Mouse (Mus musculus) left cerebral cortex, adult 2 months (tissue): ENCODE measurements around the gene Lrfn1. TPM values are rescaled to one million over a fixed set of nuclear protein-coding genes. Genes with fewer than 3 reads are reported as not detected.
A peak's percentile ranks its signal among the peaks of the same experiment; 100 is the strongest.
"Not testable (repeated sequence)": the region's sequence is repeated elsewhere in the genome, so short reads cannot be mapped to it uniquely, and the experiment has no call there.

ENCODE experiments used
- DNase-seq, 2 experiments: peaks; one replicate each; pipeline ENCODE4 v3.0.0; 2021 to 2022; ENCODE audit warnings: low spot score in 2 of 2, mixed read lengths in 1 of 2; ENCODE audit errors: extremely low spot score in 1 of 2
- H3K27ac ChIP-seq: fragments of 200-600 bp; 2 replicates; pipeline ENCODE4 v1.8.1; 2022
- H3K4me3 ChIP-seq: fragments of 200-600 bp; 2 replicates; pipeline ENCODE4 v1.8.1; 2022
- CTCF ChIP-seq: fragments of 200-600 bp; IDR thresholded peaks from 2 replicates; pipeline ENCODE4 v1.8.1; 2022; ENCODE audit warnings: antibody characterized with exemption, mild to moderate bottlenecking, moderate library complexity
- intact Hi-C: fragments of 180-260 bp; cut with DNase I; formaldehyde crosslinking; loops from one replicate; pipeline ENCODE4 v1.15.1; 2025
- total RNA-seq, 2 experiments: library from RNA; stranded (reverse); gene quantifications; 2 replicates each; pipeline ENCODE4 v1.2.3; 2021

Lrfn1 gene
- total RNA-seq, 2 experiments from 2014 or later = 96.7 to 105 TPM

DNA sequence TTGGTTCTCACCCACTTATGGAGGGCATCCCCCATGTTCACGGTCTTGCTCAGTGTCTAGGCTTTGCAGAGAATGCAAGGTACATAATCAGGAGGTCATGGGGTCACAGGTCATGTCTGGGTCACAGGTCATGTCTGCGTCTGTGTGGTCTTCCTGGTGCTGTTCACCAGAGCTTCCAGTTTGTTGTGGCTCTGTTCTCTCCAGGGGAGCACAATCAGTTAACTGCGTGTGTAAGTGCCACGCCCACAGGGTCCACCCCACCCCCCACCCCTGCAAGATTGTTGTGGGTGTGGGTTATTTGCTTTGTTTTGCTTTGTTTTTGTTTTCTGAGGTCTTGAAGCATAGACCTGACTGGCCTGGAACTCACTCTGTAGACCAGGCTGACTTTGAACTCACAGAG, 32.4 kb downstream of the Lrfn1 start:
- no peak overlapping the region for H3K27ac ChIP-seq
- intact Hi-C loops = no loop called here
- no peak for TF ChIP-seq CTCF
- no peak for DNase-seq
- H3K4me3 ChIP-seq = no peak overlapping the region

DNA sequence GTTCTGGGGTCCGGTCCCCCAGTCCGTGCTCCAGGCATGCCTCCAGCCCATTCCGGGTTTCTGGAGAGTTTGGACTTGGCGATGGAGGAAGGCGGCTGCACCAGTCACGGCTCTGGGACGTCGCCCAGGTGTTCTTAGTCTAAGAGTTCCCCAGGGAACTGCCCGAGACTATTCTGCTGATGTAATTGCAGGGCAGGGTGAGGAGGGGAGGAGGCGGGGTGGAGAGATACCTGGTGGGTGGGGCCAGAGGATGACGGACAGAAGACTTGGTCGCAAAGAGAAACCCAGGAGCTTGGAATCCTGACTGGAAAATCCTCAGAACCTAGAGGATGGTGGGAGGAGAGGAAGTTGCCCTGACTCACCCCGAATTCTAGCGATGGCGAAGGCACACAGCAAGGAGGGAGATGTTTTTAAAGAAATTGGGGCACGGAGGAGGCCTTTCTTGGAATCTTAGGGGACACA, 36.3 kb downstream of the Lrfn1 start:
- Histone ChIP-seq H3K27ac (peak overlapping the region; percentile 73), H3K4me3 (peak overlapping the region; percentile 36)
- no peak for TF ChIP-seq CTCF
- peak; percentile 52 to 59 for DNase-seq
- intact Hi-C loops = loop anchor here (2.0 kb wide), 1 partner anchor 37 kb away; the partner anchor contains the start of gene Lrfn1

DNA sequence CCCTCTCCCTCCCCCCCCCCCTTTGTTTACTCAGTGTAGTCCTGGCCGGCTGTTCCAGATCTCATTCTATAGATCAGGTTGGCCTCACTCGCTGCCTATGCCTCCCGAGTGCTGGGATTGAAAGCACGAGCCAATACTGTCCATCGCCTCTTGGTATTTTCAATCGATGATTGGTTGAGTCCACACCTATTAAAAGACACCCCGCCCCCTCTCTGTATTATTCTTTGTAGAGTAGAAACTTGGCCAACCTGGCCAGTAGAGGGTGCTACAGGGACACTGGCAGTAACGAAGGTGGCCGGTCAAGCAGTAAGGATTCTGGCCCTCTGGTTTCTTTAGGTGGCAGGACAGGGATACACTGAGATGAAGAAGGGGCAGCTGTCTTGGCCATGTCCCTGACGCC, 38.6 kb downstream of the Lrfn1 start:
- H3K27ac ChIP-seq = no peak overlapping the region
- TF ChIP-seq CTCF = peak; percentile 62
- no peak overlapping the region for H3K4me3 ChIP-seq
- peak; percentile 26 to 28 for DNase-seq
- intact Hi-C loops = loop anchor here (5.0 kb wide), 2 partner anchors 37 to 112 kb away; no protein-coding TSS in a partner anchor

DNA sequence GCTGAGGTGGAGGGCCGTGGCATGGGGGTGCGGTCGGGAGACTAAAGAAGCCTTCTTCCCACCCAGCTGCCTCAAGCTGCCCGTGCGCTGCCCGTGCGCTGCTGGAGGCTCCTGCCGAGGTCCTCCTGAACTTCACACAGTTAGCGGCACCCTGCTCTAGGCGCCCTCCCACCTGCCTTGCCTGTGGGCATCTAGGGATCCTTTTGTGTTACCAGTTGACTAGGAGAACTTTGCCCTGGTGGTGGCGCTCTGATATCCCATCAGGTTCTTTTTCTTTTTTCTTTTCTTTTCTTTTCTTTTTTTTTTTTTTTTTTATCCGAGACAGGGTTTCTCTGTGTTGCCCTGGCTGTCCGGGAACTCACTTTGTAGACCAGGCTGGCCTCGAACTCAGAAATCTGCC, 39.1 kb downstream of the Lrfn1 start:
- Histone ChIP-seq H3K27ac (no peak overlapping the region), H3K4me3 (no peak overlapping the region)
- intact Hi-C loops = loop anchor here (5.0 kb wide), 2 partner anchors 36 to 111 kb away; no protein-coding TSS in a partner anchor
- no peak for TF ChIP-seq CTCF
- DNase-seq = no peak

DNA sequence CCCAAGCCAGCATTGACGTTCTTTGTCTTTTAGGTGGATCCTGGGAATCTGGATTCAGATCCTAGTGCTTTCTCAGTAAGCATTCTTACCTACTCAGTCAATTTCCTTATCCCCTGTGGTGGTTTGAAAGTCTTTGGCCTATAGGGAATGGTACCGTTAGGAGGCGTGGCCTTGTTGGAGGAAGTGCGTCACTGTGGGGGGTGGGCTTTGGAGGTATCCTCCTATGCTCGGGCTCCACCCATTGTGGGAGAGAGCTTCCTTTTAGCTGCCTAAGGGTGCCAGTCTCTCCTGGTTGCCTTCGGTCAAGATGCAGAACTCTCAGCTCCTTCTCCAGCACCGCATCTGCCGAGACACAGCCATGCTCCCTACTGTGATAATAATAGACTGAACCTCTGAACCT, 40.5 kb downstream of the Lrfn1 start:
- DNase-seq = no peak
- Histone ChIP-seq H3K27ac (no peak overlapping the region), H3K4me3 (no peak overlapping the region)
- intact Hi-C loops = loop anchor here (5.0 kb wide), 2 partner anchors 35 to 110 kb away; no protein-coding TSS in a partner anchor
- no peak for TF ChIP-seq CTCF

DNA sequence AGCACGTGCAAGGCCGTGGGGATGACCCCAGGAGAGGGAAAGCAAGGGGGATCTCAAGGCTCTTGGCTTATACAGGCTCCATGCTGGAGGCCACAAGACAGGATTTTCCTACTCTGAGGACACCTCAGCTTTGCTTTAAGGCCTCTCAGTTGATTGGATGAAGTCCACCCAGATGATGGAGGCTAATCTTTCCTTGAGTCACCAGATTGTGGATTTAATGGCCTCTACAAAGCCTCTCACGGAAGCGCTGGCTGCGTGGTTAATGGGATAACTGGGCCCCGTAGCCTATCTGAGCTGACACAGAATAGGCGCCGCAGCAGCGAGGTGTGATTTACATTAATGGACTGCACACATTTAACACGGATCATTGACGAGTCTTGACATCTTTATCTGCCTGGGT, 43.6 kb downstream of the Lrfn1 start:
- intact Hi-C loops = no loop called here

DNA sequence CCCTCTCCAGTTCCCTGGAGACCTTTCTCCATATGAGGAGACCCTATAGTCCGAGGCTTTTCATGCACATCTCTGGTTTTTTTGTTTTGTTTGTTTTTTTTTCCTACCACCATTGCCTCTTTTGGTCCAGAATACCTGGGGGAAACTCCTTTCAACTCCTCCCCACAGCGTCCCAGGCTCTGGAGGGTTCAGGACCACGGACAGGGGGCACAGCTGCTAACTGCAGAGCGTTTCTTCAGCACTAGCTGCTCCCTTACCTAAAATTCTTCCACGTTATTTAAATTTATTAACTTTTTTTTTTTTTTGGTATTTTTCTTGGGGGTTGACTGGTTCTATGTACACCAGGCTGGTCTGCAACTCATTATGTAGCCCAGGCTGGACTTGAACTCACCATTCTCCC, 53.8 kb downstream of the Lrfn1 start:
- intact Hi-C loops = no loop called here
- DNase-seq = no peak
- Histone ChIP-seq H3K27ac (no peak overlapping the region), H3K4me3 (no peak overlapping the region)
- TF ChIP-seq CTCF = no peak

More for the DNA sequence above, 43.6 kb downstream of the Lrfn1 start:
- H3K4me3 ChIP-seq = no peak overlapping the region
- no peak overlapping the region for H3K27ac ChIP-seq
- TF ChIP-seq CTCF = no peak
- no peak for DNase-seq

DNA sequence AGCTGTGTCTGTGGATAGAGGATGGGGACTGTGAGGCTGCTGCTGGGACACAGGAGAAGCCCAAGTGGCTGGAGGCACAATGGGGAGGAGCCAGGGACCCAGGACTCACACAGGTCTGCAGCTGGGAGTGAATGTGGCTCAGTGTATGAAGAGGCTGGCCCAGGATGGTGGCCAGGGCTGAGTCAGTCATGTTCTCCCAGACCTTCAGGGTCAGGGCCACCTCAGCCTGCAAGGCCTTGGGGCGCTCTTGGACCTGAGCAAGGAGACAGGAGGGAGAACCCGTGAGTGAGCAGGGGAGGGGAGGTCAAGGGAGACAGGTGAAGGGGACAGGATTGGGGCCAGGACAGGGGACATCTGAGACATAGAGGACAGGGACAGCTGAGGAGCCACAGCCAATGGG, 57.3 kb downstream of the Lrfn1 start:
- not testable (repeated sequence) for H3K27ac ChIP-seq, DNase-seq, H3K4me3 ChIP-seq
- intact Hi-C loops = loop anchor here (1.0 kb wide), 1 partner anchor 13 kb away; the partner anchor contains the start of gene Ifnl3

DNA sequence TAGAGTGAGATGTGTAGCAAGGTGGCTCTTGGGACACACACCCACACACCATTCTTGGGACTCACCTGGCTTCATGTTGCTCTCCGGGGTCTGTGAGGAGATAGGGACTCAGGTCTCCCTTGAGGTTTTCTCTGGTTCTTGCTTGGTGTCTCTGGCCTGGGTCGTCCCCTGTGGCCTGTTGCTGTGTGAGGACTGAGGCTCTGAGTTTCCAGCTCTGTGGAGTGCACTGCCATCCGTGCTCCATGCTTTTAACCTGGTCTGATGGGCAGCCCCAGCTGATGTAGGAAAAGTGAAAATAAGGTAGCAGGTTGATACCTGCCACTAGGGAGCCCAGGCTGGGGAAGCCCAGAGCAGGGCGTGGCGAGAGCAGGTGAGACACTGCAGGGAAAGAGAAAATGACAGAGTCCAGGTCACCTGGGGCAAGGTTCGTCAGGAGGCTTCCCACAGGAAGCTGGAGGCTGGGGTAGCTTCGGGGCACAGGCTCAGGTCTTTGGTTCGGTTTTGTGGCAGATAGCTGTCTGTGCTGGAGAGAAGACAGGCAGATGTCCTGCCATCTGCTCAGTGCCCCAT, 58.7 kb downstream of the Lrfn1 start, which contains the start of gene Ifnl2:
Ifnl2 (minus strand) TSS at position 51 of the 570 bp plus-strand sequence.
- H3K27ac ChIP-seq, H3K4me3 ChIP-seq, DNase-seq, intact Hi-C loops: not testable (repeated sequence)

DNA sequence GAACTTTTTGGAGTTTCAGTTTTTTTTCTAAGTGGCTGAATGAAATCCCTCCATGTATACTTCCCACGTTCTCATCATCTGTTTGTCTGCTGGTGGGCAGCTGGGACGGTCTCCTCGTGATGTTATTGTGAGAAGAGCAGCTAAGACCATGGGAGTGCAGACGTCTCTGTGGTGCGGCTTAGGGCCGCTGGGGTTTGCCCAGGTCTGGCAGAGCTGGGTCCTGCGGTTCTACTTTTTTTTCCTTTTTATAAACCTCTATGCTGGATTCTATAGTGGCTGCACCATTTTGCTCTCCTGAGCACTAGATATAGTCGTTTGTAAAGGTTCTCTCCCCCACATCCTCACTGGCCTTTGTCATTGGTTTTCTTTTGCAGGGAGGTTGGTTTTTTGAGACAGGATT, 59.7 kb downstream of the Lrfn1 start:
- no peak for DNase-seq
- no peak overlapping the region for H3K4me3 ChIP-seq
- intact Hi-C loops = no loop called here
- no peak overlapping the region for H3K27ac ChIP-seq
- TF ChIP-seq CTCF = no peak

Other genes with a start within 250 kb of the Lrfn1 start
- gene Eid2, start 184.1 kb upstream of the Lrfn1 start, total RNA-seq = 10 to 100 TPM; 63.3 to 64.4 TPM
- 10 to 100 TPM; 32.3 to 33.4 TPM for gene Eid2b, start 174.2 kb upstream of the Lrfn1 start, total RNA-seq
- gene Selenov, start 160.8 kb upstream of the Lrfn1 start, total RNA-seq = 1 to 10 TPM in 1 of 2 experiments, under 1 TPM in 1; 0.79 to 1.1 TPM
- 1 to 10 TPM; 1.1 to 1.9 TPM for gene Dll3, start 149.7 kb upstream of the Lrfn1 start, total RNA-seq
- 10 to 100 TPM; 41.7 to 47.0 TPM for gene Timm50, start 139.9 kb upstream of the Lrfn1 start, total RNA-seq
- 100 to 1,000 TPM; 124 to 126 TPM for gene Supt5, start 113.2 kb upstream of the Lrfn1 start, total RNA-seq
- gene Rps16, start 101.3 kb upstream of the Lrfn1 start, total RNA-seq = 100 to 1,000 TPM; 440 to 450 TPM
- gene Plekhg2, start 79.4 kb upstream of the Lrfn1 start, total RNA-seq = 1 to 10 TPM; 7.1 to 7.7 TPM
- 1 to 10 TPM; 2.3 to 2.8 TPM for gene Zfp36, start 71.7 kb upstream of the Lrfn1 start, total RNA-seq
- gene Med29, start 59.3 kb upstream of the Lrfn1 start, total RNA-seq = 10 to 100 TPM; 18.1 to 18.8 TPM
- 10 to 100 TPM; 65.7 to 66.8 TPM for gene Paf1, start 59.0 kb upstream of the Lrfn1 start, total RNA-seq
- 1 to 10 TPM; 1.3 to 1.6 TPM for gene Gmfg, start 14.5 kb upstream of the Lrfn1 start, total RNA-seq
- gene Ifnl2, start 58.5 kb downstream of the Lrfn1 start, total RNA-seq = not detected
- gene Ifnl3, start 70.9 kb downstream of the Lrfn1 start, total RNA-seq = not detected
- gene Sycn, start 88.9 kb downstream of the Lrfn1 start, total RNA-seq = not detected
- gene Nccrp1, start 95.3 kb downstream of the Lrfn1 start, total RNA-seq = under 1 TPM in 1 of 2 experiments, not detected in 1; 0.30 TPM
- 10 to 100 TPM; 74.9 to 78.9 TPM for gene Samd4b, start 146.2 kb downstream of the Lrfn1 start, total RNA-seq
- gene Pak4, start 146.2 kb downstream of the Lrfn1 start, total RNA-seq = 1 to 10 TPM; 8.2 to 9.8 TPM
- gene Acp7, start 179.4 kb downstream of the Lrfn1 start, total RNA-seq = 1 to 10 TPM; 1.4 to 2.5 TPM
- gene Fbxo27, start 240.9 kb downstream of the Lrfn1 start, total RNA-seq = 10 to 100 TPM; 24.6 to 26.2 TPM